Mouse (Mus musculus) intestine, embryonic 16.5 days (tissue): ENCODE results near the gene Acaca. TPM values are rescaled to one million over a fixed set of nuclear protein-coding genes. Genes with fewer than 3 reads are reported as not detected.

Experiments used
- ATAC-seq: fragments of 200-750 bp; cut with Nextera tagmentation; 2 replicates; pipeline ENCODE4 v1.8.0; 2017; ENCODE audit warnings: moderate TSS enrichment, moderate library complexity
- H3K27ac ChIP-seq: fragments of 300-500 bp; sonication (generic); 2 replicates; pipeline ENCODE4 v1.5.1; 2014; ENCODE audit warnings: mild to moderate bottlenecking, low read length
- H3K27me3 ChIP-seq: fragments of 300-500 bp; sonication (generic); replicated peaks from 2 replicates; pipeline ENCODE4 v1.6.1; 2014; ENCODE audit warnings: low read length, control low read depth, mixed read lengths; ENCODE audit not compliant: control insufficient read depth, insufficient read depth
- H3K36me3 ChIP-seq: fragments of 300-500 bp; sonication (generic); 2 replicates; pipeline ENCODE4 v1.6.1; 2014; ENCODE audit warnings: low read length, control low read depth; ENCODE audit not compliant: control insufficient read depth, insufficient read depth
- H3K4me1 ChIP-seq: fragments of 300-500 bp; sonication (generic); 2 replicates; pipeline ENCODE4 v1.6.1; 2014; ENCODE audit warnings: low read length, control low read depth, mixed read lengths; ENCODE audit not compliant: control insufficient read depth, insufficient read depth
- H3K4me2 ChIP-seq: fragments of 300-500 bp; sonication (generic); 2 replicates; pipeline ENCODE4 v1.6.1; 2014; ENCODE audit warnings: low read depth, low read length, control low read depth
- H3K4me3 ChIP-seq: fragments of 300-500 bp; sonication (generic); 2 replicates; pipeline ENCODE4 v1.5.1; 2014; ENCODE audit warnings: mild to moderate bottlenecking, low read length
- H3K9ac ChIP-seq: fragments of 300-500 bp; sonication (generic); 2 replicates; pipeline ENCODE4 v1.6.1; 2014; ENCODE audit warnings: low read depth, low read length
- H3K9me3 ChIP-seq: fragments of 300-500 bp; sonication (generic); 2 replicates; pipeline ENCODE4 v1.6.1; 2016; ENCODE audit warnings: low read length, control low read depth; ENCODE audit not compliant: control insufficient read depth
- WGBS: fragments of 180-500 bp; shearing (Covaris S2); extraction: QIAGEN DNeasy Blood & Tissue Kit; methylation state at CpG from one replicate; pipeline ENCODE4 v1.1.7; 2014; 5-methylcytosine and 5-hydroxymethylcytosine counted together
- polyA plus RNA-seq: library from polyadenylated mRNA; unstranded; fragments of >200 nt; fragmentation: Nextera tagmentation; extraction: Ambion mirVana; gene quantifications from 2 replicates; pipeline ENCODE4 v1.2.1, GENCODE M21; 2015

Gene Acaca
- polyA plus RNA-seq, 1 experiment from 2014 or later, result 8.3 TPM

DNA sequence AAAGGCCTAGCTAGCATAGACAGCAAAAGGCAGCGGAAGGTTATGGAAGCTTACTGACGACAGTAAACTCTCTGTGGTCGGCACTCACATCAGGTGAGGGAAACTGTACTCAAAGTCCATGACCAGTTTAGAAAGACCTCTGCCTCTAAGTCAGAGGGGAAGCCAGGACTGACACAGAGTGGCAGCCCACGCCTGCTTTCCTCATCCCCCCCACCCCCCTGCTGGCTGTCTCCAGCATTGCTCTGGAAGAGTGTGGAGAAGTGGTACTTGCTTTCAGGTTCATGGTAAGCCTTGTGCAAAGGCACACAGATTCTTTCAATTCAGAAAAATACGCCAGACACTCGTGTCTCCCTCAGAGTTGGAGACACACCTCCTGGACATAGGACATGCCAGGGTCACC, 305.4 kb downstream of the Acaca start:
- Histone ChIP-seq H3K4me2 (no peak overlapping the region), H3K36me3 (0 out of 2 replicates have a peak, but pooled peaks cover 7% of the 10 kb centered on the region), H3K9me3 (no peaks in the 10 kb centered on the region), H3K27ac (no peak overlapping the region), H3K9ac (no peak overlapping the region), H3K4me1 (no peaks in the 10 kb centered on the region), H3K27me3 (no peaks in the 10 kb centered on the region), H3K4me3 (no peak overlapping the region)
- ATAC-seq, result no peak
- 65% methylated on average over 6 of the region's 6 CpGs for WGBS

- Histone ChIP-seq H3K4me2 (no peak overlapping the region), H3K27me3 (no peaks in the 10 kb centered on the region), H3K4me1 (no peaks in the 10 kb centered on the region), H3K9ac (no peak overlapping the region), H3K36me3 (no peaks in the 10 kb centered on the region), H3K9me3 (no peaks in the 10 kb centered on the region), H3K27ac (no peak overlapping the region), H3K4me3 (no peak overlapping the region)
- no peak for ATAC-seq
- WGBS, result 88% methylated on average over 3 of the region's 3 CpGs
Observed at GRCm38 (mm10) chr11:84440402-84440801, 310.9 kb downstream of the Acaca start.

DNA sequence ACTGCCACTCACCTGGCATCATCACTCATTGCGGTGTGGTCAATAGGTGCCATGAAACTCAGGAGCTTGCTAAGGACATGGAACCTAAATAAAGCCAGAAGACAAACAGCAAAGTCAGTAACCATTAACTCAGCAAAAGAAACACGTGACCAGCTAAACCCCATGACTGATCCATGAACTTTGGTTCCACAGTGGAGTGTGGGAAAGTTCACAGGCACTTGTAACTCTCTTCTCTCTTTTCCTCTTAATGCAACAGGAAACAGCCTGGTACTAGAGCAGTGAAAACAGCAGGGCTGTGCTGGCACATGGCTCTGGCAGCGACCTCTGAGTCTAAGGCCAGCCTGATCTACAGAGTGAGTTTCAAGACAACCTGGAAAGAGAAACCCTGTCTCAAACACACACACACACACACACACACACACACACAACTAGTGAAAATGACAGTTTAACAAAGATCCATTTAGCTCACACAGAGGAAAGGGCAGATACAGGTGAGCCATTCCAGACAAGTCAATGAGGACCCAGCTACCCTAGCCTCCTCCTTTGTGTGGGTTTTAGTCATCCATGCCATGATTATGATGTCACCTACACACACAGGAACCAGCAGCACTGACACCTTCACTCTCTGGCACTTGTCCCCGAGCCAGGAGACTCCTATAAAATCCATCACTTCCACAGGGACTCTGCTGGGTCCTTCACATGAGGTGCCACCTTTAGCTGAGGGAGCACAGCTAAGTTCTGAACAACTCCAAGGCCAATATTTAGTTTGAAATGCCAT, 313.3 kb downstream of the Acaca start:
- peak; percentile 96 for ATAC-seq
- WGBS, result 74% methylated on average over 4 of the region's 4 CpGs
- H3K36me3 ChIP-seq, result no peaks in the 10 kb centered on the region
- no peak overlapping the region for H3K4me3 ChIP-seq
- no peaks in the 10 kb centered on the region for H3K9me3 ChIP-seq
- no peaks in the 10 kb centered on the region for H3K4me1 ChIP-seq
- no peak overlapping the region for H3K9ac ChIP-seq
- peak overlapping the region; percentile 75 for H3K27ac ChIP-seq
- H3K27me3 ChIP-seq, result no peaks in the 10 kb centered on the region
- no peak overlapping the region for H3K4me2 ChIP-seq

Other genes with a start within 250 kb of the Acaca start
- gene Ddx52, start 187.6 kb upstream of the Acaca start, polyA plus RNA-seq, result 23.8 and 24.0 TPM in 2 replicates
- gene Synrg, start 165.2 kb upstream of the Acaca start, polyA plus RNA-seq, result 6.6 and 8.0 TPM in 2 replicates
- 17.3 and 18.3 TPM in 2 replicates for gene Dusp14, start 60.4 kb upstream of the Acaca start, polyA plus RNA-seq
- 20.9 and 23.2 TPM in 2 replicates for gene Tada2a, start 72 bp upstream of the Acaca start, polyA plus RNA-seq
- gene Gm11437, start 37.8 kb downstream of the Acaca start, polyA plus RNA-seq, result 0.17 TPM in 1 of 2 replicates, not detected in the other